Comparison of ENCODE assay signal across 7 mouse cellular contexts in the genomic region with DNA sequence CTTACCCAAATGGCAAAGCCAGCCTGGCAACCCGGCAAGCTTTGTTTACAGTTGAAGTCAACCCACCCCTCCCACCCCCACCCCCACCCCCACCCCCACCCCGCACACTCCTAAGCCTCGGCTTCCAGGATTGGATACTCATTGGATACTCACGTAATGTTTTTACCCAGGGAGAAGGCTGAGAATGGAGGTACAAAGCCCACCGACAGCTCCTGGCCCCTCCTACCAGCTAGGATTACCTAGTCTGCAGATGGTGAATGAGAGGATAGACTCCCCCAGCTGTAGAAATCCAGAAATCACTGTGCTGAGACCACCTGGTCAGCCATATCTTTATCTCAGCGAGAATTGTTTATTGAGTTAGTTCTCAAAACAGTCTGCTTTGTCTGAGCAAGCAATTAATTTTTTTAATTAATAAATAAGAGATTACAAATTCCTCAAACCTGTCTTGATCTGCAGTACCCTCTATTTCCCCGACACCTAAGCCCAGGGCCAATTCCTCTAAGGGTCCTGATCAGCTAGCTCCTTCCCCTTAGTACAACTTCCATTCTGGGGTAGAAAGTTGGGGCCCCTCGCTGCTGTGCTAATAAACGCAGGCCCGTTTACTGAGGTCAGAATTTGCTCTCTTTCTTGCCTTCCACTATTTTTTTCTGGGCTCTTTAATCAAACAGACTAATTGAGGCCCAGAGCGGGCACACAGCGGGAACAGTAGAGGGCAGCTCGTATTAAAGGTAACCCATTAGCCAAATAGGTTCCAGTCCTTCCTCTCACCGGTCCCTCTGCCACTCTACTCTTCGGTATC. TPM values are rescaled to one million over a fixed set of nuclear protein-coding genes. Genes with fewer than 3 reads are reported as not detected.
A peak's percentile ranks its signal among the peaks of the same experiment; 100 is the strongest.
DNase-seq lines count a peak whose midpoint lies in the region; ATAC-seq lines count a peak whose summit lies in the region.

No protein-coding gene starts in this region.

- no peaks in the 10 kb centered on the region for H3K27me3 ChIP-seq in lung, embryonic 15.5 days
- H3K27me3 ChIP-seq in forebrain, embryonic 11.5 days (ENCODE audit: control insufficient read depth, insufficient read depth, low read length) = no peaks in the 10 kb centered on the region
- no peaks in the 10 kb centered on the region for H3K27me3 ChIP-seq in limb, embryonic 13.5 days
- H3K27me3 ChIP-seq in stomach, embryonic 16.5 days (ENCODE audit: control insufficient read depth, insufficient read depth, low read length) = no peaks in the 10 kb centered on the region

- ATAC-seq in lung, embryonic 15.5 days (ENCODE audit: borderline replicate concordance, extremely low read depth, low FRiP score, low TSS enrichment) = no peak
- peak; percentile 60 for ATAC-seq in forebrain, embryonic 11.5 days (replicated peaks; ENCODE audit: low FRiP score)
- ATAC-seq in limb, embryonic 13.5 days (ENCODE audit: low FRiP score, low read depth) = peak; percentile 68
- ATAC-seq in stomach, embryonic 16.5 days (ENCODE audit: insufficient read depth, low FRiP score) = 0 out of 2 replicates have a peak, but pooled peaks have one; percentile 2

- H3K4me1 ChIP-seq in lung, embryonic 15.5 days = peaks cover 13% of the 10 kb centered on the region; the same call in 1 of the 2 replicates
- H3K4me1 ChIP-seq in forebrain, embryonic 11.5 days (replicated peaks; ENCODE audit: control insufficient read depth, insufficient read depth, low read length) = peaks cover 10% of the 10 kb centered on the region; the same call in 1 of the 2 replicates
- H3K4me1 ChIP-seq in limb, embryonic 13.5 days = peaks cover 19% of the 10 kb centered on the region
- peaks cover 16% of the 10 kb centered on the region for H3K4me1 ChIP-seq in stomach, embryonic 16.5 days (ENCODE audit: control insufficient read depth, insufficient read depth, low read length)

- H3K9ac ChIP-seq in lung, embryonic 15.5 days = no peak overlapping the region
- H3K9ac ChIP-seq in forebrain, embryonic 11.5 days (ENCODE audit: low read length) = no peak overlapping the region
- H3K9ac ChIP-seq in limb, embryonic 13.5 days = no peak overlapping the region
- H3K9ac ChIP-seq in stomach, embryonic 16.5 days (ENCODE audit: low read length) = 0 out of 2 replicates have a peak overlapping the region, but pooled peaks have one; percentile 8

- 0 out of 2 replicates have a peak overlapping the region, but pooled peaks have one; percentile 15 for H3K27ac ChIP-seq in lung, embryonic 15.5 days
- no peak overlapping the region for H3K27ac ChIP-seq in forebrain, embryonic 11.5 days (ENCODE audit: low read depth, low read length)
- H3K27ac ChIP-seq in limb, embryonic 13.5 days = peak overlapping the region; percentile 17; the same call in 1 of the 2 replicates
- H3K27ac ChIP-seq in stomach, embryonic 16.5 days (ENCODE audit: low read length) = no peak overlapping the region

- H3K9me3 ChIP-seq in lung, embryonic 15.5 days = no peaks in the 10 kb centered on the region
- H3K9me3 ChIP-seq in forebrain, embryonic 11.5 days (ENCODE audit: control insufficient read depth, low read length) = no peaks in the 10 kb centered on the region
- no peaks in the 10 kb centered on the region for H3K9me3 ChIP-seq in limb, embryonic 13.5 days
- H3K9me3 ChIP-seq in stomach, embryonic 16.5 days (replicated peaks; ENCODE audit: control insufficient read depth, low read length) = no peaks in the 10 kb centered on the region

- peak overlapping the region; percentile 40 for H3K4me2 ChIP-seq in lung, embryonic 15.5 days
- H3K4me2 ChIP-seq in forebrain, embryonic 11.5 days (ENCODE audit: low read depth, low read length, severe bottlenecking) = peak overlapping the region; percentile 21; the same call in 1 of the 2 replicates
- peak overlapping the region; percentile 48 for H3K4me2 ChIP-seq in limb, embryonic 13.5 days (replicated peaks)
- H3K4me2 ChIP-seq in stomach, embryonic 16.5 days (ENCODE audit: low read depth, low read length) = peak overlapping the region; percentile 38

- 0 out of 2 replicates have a peak overlapping the region, but pooled peaks have one; percentile 9 for H3K4me3 ChIP-seq in lung, embryonic 15.5 days
- no peak overlapping the region for H3K4me3 ChIP-seq in forebrain, embryonic 11.5 days (ENCODE audit: low read depth, low read length)
- H3K4me3 ChIP-seq in limb, embryonic 13.5 days = peak overlapping the region; percentile 5; the same call in 1 of the 2 replicates
- peak overlapping the region; percentile 10; the same call in 1 of the 2 replicates for H3K4me3 ChIP-seq in stomach, embryonic 16.5 days (replicated peaks; ENCODE audit: low read length)

- DNase-seq in lung, postnatal 4 days = no peak
- peak; percentile 58 for DNase-seq in forebrain, embryonic 11.5 days (ENCODE audit: low spot score)
- no peak for DNase-seq in gastrocnemius, adult 8-10 months (ENCODE audit: low spot score in 2 of 2)
- no peak for DNase-seq in spleen, postnatal 10 days (ENCODE audit: low spot score in 2 of 2)

- H3K36me3 ChIP-seq in lung, embryonic 15.5 days = no peaks in the 10 kb centered on the region
- H3K36me3 ChIP-seq in forebrain, embryonic 11.5 days (ENCODE audit: control insufficient read depth, insufficient read depth, low read length) = no peaks in the 10 kb centered on the region
- no peaks in the 10 kb centered on the region for H3K36me3 ChIP-seq in limb, embryonic 13.5 days
- H3K36me3 ChIP-seq in stomach, embryonic 16.5 days (ENCODE audit: control insufficient read depth, insufficient read depth, low read length) = no peaks in the 10 kb centered on the region

- 7% methylated on average over 15 of the region's 15 CpGs for WGBS in lung, embryonic 15.5 days
- 2% methylated on average over 15 of the region's 15 CpGs for WGBS in forebrain, embryonic 11.5 days
- 2% methylated on average over 15 of the region's 15 CpGs for WGBS in limb, embryonic 13.5 days
- 8% methylated on average over 15 of the region's 15 CpGs for WGBS in stomach, embryonic 16.5 days

RNA-seq across cellular contexts. Expression of a gene that starts 10.6 kb away (rescaled TPM):
- polyA plus RNA-seq in lung, embryonic 15.5 days (2015; fragmentation: Nextera tagmentation; extraction: Ambion mirVana) = 1.8 and 2.5 TPM in 2 replicates
- 2.3 and 3.4 TPM in 2 replicates for polyA plus RNA-seq in forebrain, embryonic 11.5 days (2014; fragmentation: Nextera tagmentation; extraction: Ambion mirVana)
- polyA plus RNA-seq in limb, embryonic 13.5 days (2015; fragmentation: Nextera tagmentation; extraction: Ambion mirVana) = 3.4 and 3.7 TPM in 2 replicates
- 9.6 and 11.9 TPM in 2 replicates for polyA plus RNA-seq in stomach, embryonic 16.5 days (2015; fragmentation: Nextera tagmentation; extraction: Ambion mirVana)
- total RNA-seq in gastrocnemius, adult 8-10 months (2022) = 1 to 10 TPM in 1 of 4 experiments, not detected in 3; 1.1 TPM

RNA-seq across cellular contexts. Expression of a gene that starts 22.6 kb away (rescaled TPM):
- 1,625 and 1,841 TPM in 2 replicates for polyA plus RNA-seq in lung, embryonic 15.5 days (2015; fragmentation: Nextera tagmentation; extraction: Ambion mirVana)
- polyA plus RNA-seq in forebrain, embryonic 11.5 days (2014; fragmentation: Nextera tagmentation; extraction: Ambion mirVana) = 2,277 and 2,481 TPM in 2 replicates
- 1,677 and 1,740 TPM in 2 replicates for polyA plus RNA-seq in limb, embryonic 13.5 days (2015; fragmentation: Nextera tagmentation; extraction: Ambion mirVana)
- polyA plus RNA-seq in stomach, embryonic 16.5 days (2015; fragmentation: Nextera tagmentation; extraction: Ambion mirVana) = 1,459 and 1,538 TPM in 2 replicates
- 100 to 1,000 TPM; 144 to 161 (median 157) TPM for total RNA-seq in gastrocnemius, adult 8-10 months (2022)

RNA-seq across cellular contexts. Expression of a gene that starts 38.8 kb away (rescaled TPM):
- polyA plus RNA-seq in lung, embryonic 15.5 days (2015; fragmentation: Nextera tagmentation; extraction: Ambion mirVana) = 205 and 213 TPM in 2 replicates
- polyA plus RNA-seq in forebrain, embryonic 11.5 days (2014; fragmentation: Nextera tagmentation; extraction: Ambion mirVana) = 295 TPM in 2 replicates
- polyA plus RNA-seq in limb, embryonic 13.5 days (2015; fragmentation: Nextera tagmentation; extraction: Ambion mirVana) = 247 and 248 TPM in 2 replicates
- 159 and 162 TPM in 2 replicates for polyA plus RNA-seq in stomach, embryonic 16.5 days (2015; fragmentation: Nextera tagmentation; extraction: Ambion mirVana)
- total RNA-seq in gastrocnemius, adult 8-10 months (2022) = 10 to 100 TPM; 11.0 to 16.7 (median 11.5) TPM

RNA-seq across cellular contexts. Expression of a gene that starts 45.4 kb away (rescaled TPM):
- polyA plus RNA-seq in lung, embryonic 15.5 days (2015; fragmentation: Nextera tagmentation; extraction: Ambion mirVana) = 37.3 and 39.1 TPM in 2 replicates
- polyA plus RNA-seq in forebrain, embryonic 11.5 days (2014; fragmentation: Nextera tagmentation; extraction: Ambion mirVana) = 6.9 and 8.8 TPM in 2 replicates
- 12.7 and 13.8 TPM in 2 replicates for polyA plus RNA-seq in limb, embryonic 13.5 days (2015; fragmentation: Nextera tagmentation; extraction: Ambion mirVana)
- polyA plus RNA-seq in stomach, embryonic 16.5 days (2015; fragmentation: Nextera tagmentation; extraction: Ambion mirVana) = 64.8 and 76.9 TPM in 2 replicates
- total RNA-seq in gastrocnemius, adult 8-10 months (2022) = 1 to 10 TPM; 2.7 to 6.5 (median 3.8) TPM

RNA-seq across cellular contexts. Expression of a gene that starts 50.3 kb away (rescaled TPM):
- 51.1 and 55.3 TPM in 2 replicates for polyA plus RNA-seq in lung, embryonic 15.5 days (2015; fragmentation: Nextera tagmentation; extraction: Ambion mirVana)
- 6.6 and 7.4 TPM in 2 replicates for polyA plus RNA-seq in forebrain, embryonic 11.5 days (2014; fragmentation: Nextera tagmentation; extraction: Ambion mirVana)
- 9.8 and 11.5 TPM in 2 replicates for polyA plus RNA-seq in limb, embryonic 13.5 days (2015; fragmentation: Nextera tagmentation; extraction: Ambion mirVana)
- polyA plus RNA-seq in stomach, embryonic 16.5 days (2015; fragmentation: Nextera tagmentation; extraction: Ambion mirVana) = 83.6 and 97.1 TPM in 2 replicates
- 1,000 to 10,000 TPM; 1,130 to 1,571 (median 1,273) TPM for total RNA-seq in gastrocnemius, adult 8-10 months (2022)

Comparison
In these comparisons a context has a peak if more than half of its experiments do, and no peak if none do; other contexts are left out.
1. H3K27ac ChIP-seq: peak in lung, embryonic 15.5 days (single experiment) and limb, embryonic 13.5 days (single experiment); none in forebrain, embryonic 11.5 days (single experiment) and stomach, embryonic 16.5 days (single experiment).
2. Peak in every context shown above with its lines, with median percentiles within 50 percentile points of each other: H3K4me2 ChIP-seq.